Mouse (Mus musculus): ENCODE results near the gene Pfpl. TPM values are rescaled to one million over a fixed set of nuclear protein-coding genes. Genes with fewer than 3 reads are reported as not detected.

Gene Pfpl
- total RNA-seq, 2 experiments from 2014 or later: not detected

DNA sequence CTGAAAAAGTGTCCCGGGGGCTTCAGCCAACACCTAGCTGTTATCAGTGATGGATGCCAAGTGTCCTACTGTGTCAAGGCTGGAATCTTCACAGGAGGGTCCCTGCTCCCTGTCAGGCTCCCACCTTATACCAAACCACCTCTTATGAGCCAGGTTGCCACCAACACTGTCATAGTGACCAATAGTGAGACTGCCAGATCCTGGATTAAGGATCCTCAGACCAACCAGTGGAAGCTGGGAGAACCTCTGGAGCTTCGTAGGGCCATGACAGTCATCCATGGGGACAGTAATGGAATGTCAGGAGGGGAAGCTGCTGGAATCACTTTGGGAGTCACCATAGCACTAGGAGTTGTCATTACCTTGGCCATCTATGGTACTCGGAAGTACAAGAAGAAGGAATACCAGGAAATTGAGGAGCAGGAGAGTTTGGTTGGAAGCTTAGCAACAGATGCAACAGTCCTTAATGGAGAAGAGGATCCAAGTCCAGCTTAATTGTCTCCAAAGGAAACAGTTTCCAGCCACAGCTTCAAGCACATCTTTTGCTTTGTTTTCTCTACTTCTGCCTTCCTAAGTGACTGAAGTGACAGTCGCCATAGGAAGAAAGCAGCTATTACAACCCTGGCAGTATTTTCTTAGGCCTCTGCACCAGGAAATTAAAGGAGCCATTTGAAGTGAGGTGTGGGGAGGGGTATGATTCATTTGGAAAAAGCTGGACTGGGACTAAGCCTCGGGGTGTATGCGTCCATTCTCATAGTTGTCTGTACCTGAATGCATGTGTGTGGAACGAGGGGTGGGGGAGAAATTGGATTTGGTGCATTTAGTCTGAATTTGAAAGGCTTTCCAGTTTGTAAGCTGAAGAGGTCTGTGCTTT, 35.4 kb downstream of the Pfpl start:
- DNase-seq (ENCODE audit: low spot score in 2 of 2): no peak
- intact Hi-C loops (cut with DNase I): no loop called here

DNA sequence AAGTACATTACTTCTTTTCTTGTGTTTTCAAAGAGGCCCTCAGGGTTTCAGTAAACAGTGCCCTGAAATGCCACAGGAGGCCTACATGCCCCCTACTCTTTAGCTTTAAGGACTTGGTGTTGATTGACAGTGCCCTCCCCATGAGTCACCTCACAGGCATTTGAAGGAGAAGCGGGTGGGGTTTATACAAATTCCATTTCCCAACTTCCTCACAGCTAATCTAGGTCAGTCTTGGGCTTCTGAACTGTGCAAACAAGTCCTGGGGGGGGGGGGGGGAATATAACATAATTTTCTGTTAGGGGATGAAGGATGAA, 36.0 kb downstream of the Pfpl start:
- intact Hi-C loops (cut with DNase I): no loop called here

DNA sequence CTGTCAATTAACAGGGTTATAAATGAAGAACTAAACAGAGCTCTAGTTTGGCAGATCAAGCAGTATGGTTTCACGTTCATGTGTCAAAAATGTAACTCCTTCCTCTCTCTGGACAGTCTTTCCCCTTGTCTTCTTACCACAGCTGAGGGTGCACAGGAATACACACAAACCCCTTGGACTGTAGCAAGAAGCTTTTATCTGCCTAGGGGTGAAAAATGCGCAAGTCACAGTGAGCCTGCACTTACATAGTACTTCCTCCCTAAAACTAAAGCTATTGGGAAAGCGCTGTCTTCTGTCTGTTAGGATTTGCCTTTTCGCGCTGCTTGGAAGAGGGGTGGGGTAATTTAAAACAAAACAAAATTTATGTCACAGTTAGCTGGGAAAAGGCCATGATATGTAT, 36.4 kb downstream of the Pfpl start:
- intact Hi-C loops (cut with DNase I): no loop called here
- DNase-seq (ENCODE audit: low spot score in 2 of 2): no peak

More for the DNA sequence above, 36.0 kb downstream of the Pfpl start:
- DNase-seq (ENCODE audit: low spot score in 2 of 2): no peak

GRCm38 (mm10) chr19:12464674-12465073, 37.0 kb downstream of the Pfpl start:
- DNase-seq (ENCODE audit: low spot score in 2 of 2): no peak
- intact Hi-C loops (cut with DNase I): loop anchor here (5.0 kb wide), 1 partner anchor 38 kb away; the partner anchor contains the start of gene Dtx4

- DNase-seq (ENCODE audit: low spot score in 2 of 2): no peak
Observed at GRCm38 (mm10) chr19:12465530-12466144, 37.9 kb downstream of the Pfpl start.

GRCm38 (mm10) chr19:12466204-12466603, 38.5 kb downstream of the Pfpl start:
- peak in 1 of 2 experiments; percentile 66 for DNase-seq (ENCODE audit: low spot score in 2 of 2)
- intact Hi-C loops (cut with DNase I): loop anchor here (2.0 to 5.0 kb wide), 2 partner anchors 36 to 125 kb away; partner anchors contain the start of gene Dtx4

More at GRCm38 (mm10) chr19:12465530-12466144, 37.9 kb downstream of the Pfpl start:
- intact Hi-C loops (cut with DNase I): loop anchor here (2.0 to 5.0 kb wide), 2 partner anchors 37 to 125 kb away; partner anchors contain the start of gene Dtx4

GRCm38 (mm10) chr19:12467436-12467835, 39.7 kb downstream of the Pfpl start:
- intact Hi-C loops (cut with DNase I): loop anchor here (2.0 to 5.0 kb wide), 2 partner anchors 35 to 123 kb away; partner anchors contain the start of gene Dtx4
- no peak for DNase-seq (ENCODE audit: low spot score in 2 of 2)

GRCm38 (mm10) chr19:12471866-12472265, 44.2 kb downstream of the Pfpl start:
- no peak for DNase-seq (ENCODE audit: low spot score in 2 of 2)
- intact Hi-C loops (cut with DNase I): no loop called here

DNA sequence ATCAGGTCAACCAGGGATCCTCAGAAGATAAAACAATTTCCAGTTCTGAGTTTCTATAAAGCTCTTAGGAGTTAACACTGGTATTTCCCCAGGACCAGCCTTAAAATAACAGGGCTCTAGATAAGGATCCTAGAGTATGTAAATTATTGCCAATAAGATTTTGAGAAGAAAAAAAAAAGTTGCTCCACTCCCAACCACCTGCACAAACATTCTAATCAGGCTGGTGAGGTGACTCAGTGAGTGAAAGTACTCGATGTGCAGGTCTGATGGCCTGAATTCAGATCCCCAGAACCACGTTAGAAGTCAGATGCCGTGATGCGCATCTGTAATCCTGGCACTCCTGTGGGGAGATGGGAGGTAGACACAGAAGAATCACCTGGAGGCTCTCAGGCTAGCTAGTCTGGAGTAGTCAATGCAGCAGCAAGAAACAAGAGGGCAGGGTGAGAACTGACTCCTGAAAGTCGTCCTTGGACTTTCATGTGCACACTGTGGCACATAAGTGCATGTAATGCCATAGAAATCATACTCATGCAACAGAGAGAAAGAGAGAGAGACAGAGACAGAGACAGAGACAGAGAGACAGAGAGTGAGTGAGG, 44.8 kb downstream of the Pfpl start:
- DNase-seq (ENCODE audit: low spot score in 2 of 2): no peak
- intact Hi-C loops (cut with DNase I): no loop called here

DNA sequence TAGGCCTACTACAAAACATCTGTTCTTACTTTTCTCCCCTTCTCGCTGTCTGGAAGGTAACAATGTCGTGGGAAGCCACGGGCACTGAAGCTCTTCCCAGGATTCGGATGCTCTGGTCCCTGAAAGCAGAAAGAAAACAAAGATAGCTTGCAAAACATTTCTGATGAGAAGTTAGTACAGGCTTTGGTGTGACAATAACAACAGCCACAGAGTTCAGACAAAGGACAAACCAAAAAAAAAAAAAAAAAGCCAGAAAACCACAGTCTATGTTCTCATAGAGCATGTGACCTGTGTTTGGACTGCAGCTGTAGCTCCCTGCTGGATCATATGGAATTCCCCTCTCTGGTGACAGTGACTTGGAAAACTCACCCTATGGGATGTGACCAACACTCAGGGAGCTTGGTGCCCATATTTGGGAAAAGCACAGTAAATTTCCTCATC, 45.5 kb downstream of the Pfpl start:
- DNase-seq (ENCODE audit: low spot score in 2 of 2): no peak
- intact Hi-C loops (cut with DNase I): no loop called here

DNA sequence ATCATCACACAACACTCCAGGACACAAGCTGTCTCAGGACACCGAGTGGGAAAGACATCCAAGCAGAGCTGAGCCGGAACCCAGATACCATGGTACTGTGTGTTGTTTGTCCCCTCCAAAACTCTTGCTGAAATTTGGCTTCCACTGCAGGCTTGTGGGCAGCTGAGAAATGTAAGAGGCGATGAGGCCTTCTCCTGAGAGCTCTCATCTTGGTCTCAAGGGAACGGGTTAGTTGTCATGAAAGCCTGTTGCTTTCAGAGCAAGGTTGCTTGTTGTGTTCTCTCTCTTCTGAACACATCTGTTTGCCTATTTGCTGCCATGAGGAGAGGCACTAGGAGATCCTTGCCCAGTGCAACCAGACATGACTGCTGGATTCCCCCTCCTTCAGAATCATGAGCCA, 46.2 kb downstream of the Pfpl start:
- intact Hi-C loops (cut with DNase I): no loop called here
- peak in 1 of 2 experiments; percentile 2 for DNase-seq (ENCODE audit: low spot score in 2 of 2)

GRCm38 (mm10) chr19:12475380-12476250, 47.9 kb downstream of the Pfpl start:
- peak; percentile 87 to 89 for DNase-seq (ENCODE audit: low spot score in 2 of 2)
- intact Hi-C loops (cut with DNase I): no loop called here

DNA sequence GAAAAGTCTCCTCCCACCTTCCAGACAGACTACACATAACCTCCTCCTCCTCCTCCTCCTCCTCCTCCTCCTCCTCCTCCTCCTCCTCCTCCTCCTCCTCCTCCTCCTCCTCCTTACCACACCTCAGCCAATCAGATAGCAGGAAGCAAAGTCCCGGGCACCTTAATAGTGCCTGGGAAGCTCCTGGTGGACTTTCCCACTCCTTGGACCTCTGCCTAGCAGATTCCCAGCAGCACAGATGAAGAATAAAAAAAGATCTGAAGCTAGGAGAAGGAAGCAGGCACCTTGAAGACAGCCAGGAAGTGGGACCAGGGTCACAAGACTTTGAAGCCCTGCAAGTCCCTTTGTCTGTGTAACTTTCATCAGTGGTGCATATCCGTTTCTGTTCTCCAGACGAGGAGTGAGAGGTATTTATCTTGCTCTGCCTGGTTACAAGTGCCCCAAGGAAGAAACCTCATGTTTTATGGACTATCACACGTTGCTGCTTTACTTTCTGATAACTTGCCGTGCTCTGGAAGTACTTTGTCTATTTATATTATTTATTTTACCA, 49.1 kb downstream of the Pfpl start:
- intact Hi-C loops (cut with DNase I): no loop called here
- peak in 1 of 2 experiments; percentile 32 for DNase-seq (ENCODE audit: low spot score in 2 of 2)

- no peak for DNase-seq (ENCODE audit: low spot score in 2 of 2)
- intact Hi-C loops (cut with DNase I): no loop called here
Observed at GRCm38 (mm10) chr19:12478369-12478768, 50.7 kb downstream of the Pfpl start.

Other genes with a start within 250 kb of the Pfpl start
- gene Olfr1431, start 227.3 kb upstream of the Pfpl start, total RNA-seq (2021): not detected
- not detected for gene Olfr1432, start 195.3 kb upstream of the Pfpl start, total RNA-seq (2021)
- gene Olfr262, start 186.2 kb upstream of the Pfpl start, total RNA-seq (2021): not detected
- gene Olfr235, start 166.9 kb upstream of the Pfpl start, total RNA-seq (2021): not detected
- not detected for gene Olfr1434, start 148.1 kb upstream of the Pfpl start, total RNA-seq (2021)
- not detected for gene Olfr1436, start 128.8 kb upstream of the Pfpl start, total RNA-seq (2021)
- not detected for gene Olfr1437, start 102.8 kb upstream of the Pfpl start, total RNA-seq (2021)
- gene Olfr1438-ps1, start 92.0 kb upstream of the Pfpl start, total RNA-seq (2021): not detected
- gene Olfr1440, start 40.6 kb upstream of the Pfpl start, total RNA-seq (2021): not detected
- gene Olfr1441, start 10.5 kb upstream of the Pfpl start, total RNA-seq (2021): not detected
- 1 to 10 TPM; 7.9 to 8.5 TPM for gene Mpeg1, start 32.9 kb downstream of the Pfpl start, total RNA-seq (2021)
- 10 to 100 TPM; 32.9 to 35.5 TPM for gene Dtx4, start 73.5 kb downstream of the Pfpl start, total RNA-seq (2021)
- gene Fam111a, start 117.8 kb downstream of the Pfpl start, total RNA-seq (2021): 1 to 10 TPM; 1.9 to 2.1 TPM
- not detected for gene Gm4952, start 172.1 kb downstream of the Pfpl start, total RNA-seq (2021)
- not detected for gene Glyat, start 205.4 kb downstream of the Pfpl start, total RNA-seq (2021)
- gene Olfr1442, start 242.5 kb downstream of the Pfpl start, total RNA-seq (2021): not detected

All from left cerebral cortex, postnatal 36 days (tissue).